Mouse (Mus musculus) midbrain, embryonic 13.5 days (tissue): Measurements from ENCODE around the gene Slc2a10. TPM values are rescaled to one million over a fixed set of nuclear protein-coding genes. Genes with fewer than 3 reads are reported as not detected.
"Not testable (repeated sequence)": the region's sequence is repeated elsewhere in the genome, so short reads cannot be mapped to it uniquely, and the experiment has no call there.

Experiments
- ATAC-seq: fragments of 200-750 bp; cut with Nextera tagmentation; 2 replicates; pipeline ENCODE4 v1.8.0; 2017; ENCODE audit warnings: mild to moderate bottlenecking, moderate TSS enrichment, moderate library complexity
- H3K27ac ChIP-seq: fragments of 300-500 bp; sonication (generic); 2 replicates; pipeline ENCODE4 v1.5.1; 2015; ENCODE audit warnings: inconsistent platforms, mild to moderate bottlenecking, moderate library complexity
- H3K27me3 ChIP-seq: fragments of 300-500 bp; sonication (generic); 2 replicates; pipeline ENCODE4 v1.6.1; 2015; ENCODE audit warnings: mild to moderate bottlenecking, inconsistent platforms
- H3K36me3 ChIP-seq: fragments of 300-500 bp; sonication (generic); 2 replicates; pipeline ENCODE4 v1.6.1; 2015; ENCODE audit warnings: mild to moderate bottlenecking, inconsistent platforms
- H3K4me1 ChIP-seq: fragments of 300-500 bp; sonication (generic); replicated peaks from 2 replicates; pipeline ENCODE4 v1.6.1; 2015; ENCODE audit warnings: inconsistent platforms
- H3K4me2 ChIP-seq: fragments of 300-500 bp; sonication (generic); replicated peaks from 2 replicates; pipeline ENCODE4 v1.6.1; 2015; ENCODE audit warnings: moderate library complexity, mild to moderate bottlenecking, inconsistent platforms
- H3K4me3 ChIP-seq: fragments of 300-500 bp; sonication (generic); replicated peaks from 2 replicates; pipeline ENCODE4 v1.5.1; 2015; ENCODE audit warnings: mild to moderate bottlenecking, inconsistent platforms
- H3K9ac ChIP-seq: fragments of 300-500 bp; sonication (generic); replicated peaks from 2 replicates; pipeline ENCODE4 v1.6.1; 2015; ENCODE audit warnings: mild to moderate bottlenecking, inconsistent platforms
- H3K9me3 ChIP-seq: fragments of 300-500 bp; sonication (generic); 2 replicates; pipeline ENCODE4 v1.6.1; 2016; ENCODE audit warnings: mild to moderate bottlenecking, inconsistent platforms
- WGBS: fragments of 180-500 bp; shearing (Covaris S2); methylation state at CpG from one replicate; pipeline ENCODE4 v1.1.7; 2015; 5-methylcytosine and 5-hydroxymethylcytosine counted together
- polyA plus RNA-seq: library from polyadenylated mRNA; unstranded; fragments of >200 nt; fragmentation: Nextera tagmentation; extraction: Ambion mirVana; gene quantifications from 2 replicates; pipeline ENCODE4 v1.2.1, GENCODE M21; 2015

Slc2a10 gene
- polyA plus RNA-seq, 1 experiment from 2014 or later: 2.6 TPM

- H3K4me2 ChIP-seq, H3K27ac ChIP-seq, H3K9ac ChIP-seq, ATAC-seq, H3K9me3 ChIP-seq, H3K27me3 ChIP-seq, H3K4me3 ChIP-seq, H3K36me3 ChIP-seq: not testable (repeated sequence)
- 72% methylated on average over 2 of the region's 2 CpGs for WGBS
- peaks cover 14% of the 10 kb centered on the region for H3K4me1 ChIP-seq
Observed at GRCm38 (mm10) chr2:165510914-165511458, 7.4 kb downstream of the Slc2a10 start.

- H3K9ac ChIP-seq, H3K4me3 ChIP-seq, H3K27me3 ChIP-seq, ATAC-seq, H3K9me3 ChIP-seq, H3K4me2 ChIP-seq, H3K36me3 ChIP-seq, H3K27ac ChIP-seq: not testable (repeated sequence)
- H3K4me1 ChIP-seq: peaks cover 14% of the 10 kb centered on the region
- WGBS: 85% methylated on average over 4 of the region's 4 CpGs
Observed at GRCm38 (mm10) chr2:165511530-165511929, 7.9 kb downstream of the Slc2a10 start.

GRCm38 (mm10) chr2:165512426-165512825 lies 8.8 kb downstream of the Slc2a10 start:
- Histone ChIP-seq H3K9ac (no peak overlapping the region), H3K9me3 (no peaks in the 10 kb centered on the region), H3K27me3 (no peaks in the 10 kb centered on the region), H3K4me1 (peaks cover 14% of the 10 kb centered on the region), H3K36me3 (no peaks in the 10 kb centered on the region), H3K27ac (no peak overlapping the region), H3K4me3 (no peak overlapping the region), H3K4me2 (no peak overlapping the region)
- WGBS: 69% methylated on average over 7 of the region's 7 CpGs
- no peak for ATAC-seq

GRCm38 (mm10) chr2:165512870-165513600 lies 9.4 kb downstream of the Slc2a10 start:
- Histone ChIP-seq H3K4me2 (no peak overlapping the region), H3K4me1 (peaks cover 14% of the 10 kb centered on the region), H3K27me3 (no peaks in the 10 kb centered on the region), H3K36me3 (no peaks in the 10 kb centered on the region), H3K4me3 (no peak overlapping the region), H3K27ac (no peak overlapping the region), H3K9ac (no peak overlapping the region), H3K9me3 (no peaks in the 10 kb centered on the region)
- peak; percentile 34; the same call in 1 of the 2 replicates for ATAC-seq
- 36% methylated on average over 11 of the region's 11 CpGs for WGBS

- no peaks in the 10 kb centered on the region for H3K27me3 ChIP-seq
- ATAC-seq: no peak
- no peaks in the 10 kb centered on the region for H3K36me3 ChIP-seq
- no peak overlapping the region for H3K27ac ChIP-seq
- 92% methylated on average over 20 of the region's 20 CpGs for WGBS
- peaks cover 14% of the 10 kb centered on the region for H3K4me1 ChIP-seq
- H3K4me2 ChIP-seq: no peak overlapping the region
- no peaks in the 10 kb centered on the region for H3K9me3 ChIP-seq
- H3K4me3 ChIP-seq: no peak overlapping the region
- no peak overlapping the region for H3K9ac ChIP-seq
Observed at GRCm38 (mm10) chr2:165515178-165515728, 11.7 kb downstream of the Slc2a10 start.

GRCm38 (mm10) chr2:165525609-165526008 lies 22.0 kb downstream of the Slc2a10 start:
- ATAC-seq: no peak
- Histone ChIP-seq H3K36me3 (no peaks in the 10 kb centered on the region), H3K4me3 (no peak overlapping the region), H3K4me2 (no peak overlapping the region), H3K4me1 (peaks cover 9% of the 10 kb centered on the region), H3K9ac (no peak overlapping the region), H3K27me3 (no peaks in the 10 kb centered on the region), H3K27ac (no peak overlapping the region), H3K9me3 (no peaks in the 10 kb centered on the region)
- WGBS: 60% methylated on average over 4 of the region's 4 CpGs

- H3K27ac ChIP-seq: no peak overlapping the region
- H3K4me2 ChIP-seq: no peak overlapping the region
- no peak overlapping the region for H3K4me3 ChIP-seq
- no peaks in the 10 kb centered on the region for H3K9me3 ChIP-seq
- no peaks in the 10 kb centered on the region for H3K36me3 ChIP-seq
- 26% methylated on average over 8 of the region's 8 CpGs for WGBS
- H3K9ac ChIP-seq: no peak overlapping the region
- H3K27me3 ChIP-seq: no peaks in the 10 kb centered on the region
- ATAC-seq: no peak
- H3K4me1 ChIP-seq: peaks cover 9% of the 10 kb centered on the region
Observed at GRCm38 (mm10) chr2:165529106-165529505, 25.5 kb downstream of the Slc2a10 start.

- no peak for ATAC-seq
- Histone ChIP-seq H3K27ac (no peak overlapping the region), H3K36me3 (no peaks in the 10 kb centered on the region), H3K4me1 (no peaks in the 10 kb centered on the region), H3K4me2 (no peak overlapping the region), H3K27me3 (no peaks in the 10 kb centered on the region), H3K9me3 (no peaks in the 10 kb centered on the region), H3K9ac (no peak overlapping the region), H3K4me3 (no peak overlapping the region)
- 50% methylated on average over 6 of the region's 6 CpGs for WGBS
Observed at GRCm38 (mm10) chr2:165533789-165534188, 30.2 kb downstream of the Slc2a10 start.

GRCm38 (mm10) chr2:165540975-165541374 lies 37.4 kb downstream of the Slc2a10 start:
- Histone ChIP-seq H3K27ac (no peak overlapping the region), H3K27me3 (no peaks in the 10 kb centered on the region), H3K4me2 (no peak overlapping the region), H3K9ac (no peak overlapping the region), H3K36me3 (no peaks in the 10 kb centered on the region), H3K4me1 (peaks cover 22% of the 10 kb centered on the region), H3K4me3 (no peak overlapping the region), H3K9me3 (no peaks in the 10 kb centered on the region)
- WGBS: 83% methylated on average over 3 of the region's 3 CpGs
- no peak for ATAC-seq

- Histone ChIP-seq H3K9me3 (no peaks in the 10 kb centered on the region), H3K4me2 (no peak overlapping the region), H3K27me3 (no peaks in the 10 kb centered on the region), H3K9ac (no peak overlapping the region), H3K4me1 (peaks cover 22% of the 10 kb centered on the region), H3K36me3 (no peaks in the 10 kb centered on the region), H3K27ac (peak overlapping the region; percentile 68), H3K4me3 (no peak overlapping the region)
- 0 out of 2 replicates have a peak, but pooled peaks have one; percentile 11 for ATAC-seq
- 34% methylated on average over 13 of the region's 13 CpGs for WGBS
Observed at GRCm38 (mm10) chr2:165542939-165543669, 39.5 kb downstream of the Slc2a10 start.

GRCm38 (mm10) chr2:165543670-165544016 lies 40.1 kb downstream of the Slc2a10 start:
- Histone ChIP-seq H3K9ac (no peak overlapping the region), H3K4me3 (no peak overlapping the region), H3K27me3 (no peaks in the 10 kb centered on the region), H3K27ac (no peak overlapping the region), H3K4me2 (no peak overlapping the region), H3K9me3 (no peaks in the 10 kb centered on the region), H3K36me3 (no peaks in the 10 kb centered on the region), H3K4me1 (peaks cover 25% of the 10 kb centered on the region)
- ATAC-seq: no peak
- WGBS: 58% methylated on average over 10 of the region's 10 CpGs

GRCm38 (mm10) chr2:165545687-165546086 lies 42.1 kb downstream of the Slc2a10 start:
- Histone ChIP-seq H3K27me3 (no peaks in the 10 kb centered on the region), H3K9ac (no peak overlapping the region), H3K4me2 (no peak overlapping the region), H3K9me3 (no peaks in the 10 kb centered on the region), H3K4me1 (peaks cover 29% of the 10 kb centered on the region), H3K36me3 (no peaks in the 10 kb centered on the region), H3K4me3 (no peak overlapping the region), H3K27ac (no peak overlapping the region)
- ATAC-seq: no peak
- 93% methylated on average over 2 of the region's 2 CpGs for WGBS
